Mouse (Mus musculus) ES-Bruce4 (cell line): ENCODE measurements around the gene Olfr1509.
"Not testable (repeated sequence)": the region's sequence is repeated elsewhere in the genome, so short reads cannot be mapped to it uniquely, and the experiment has no call there.

Experiments
- CTCF ChIP-seq: IDR thresholded peaks from one replicate; pipeline ENCODE4 v1.8.1; 2011; ENCODE audit warnings: low read depth, low read length
- POLR2A ChIP-seq: IDR thresholded peaks from one replicate; pipeline ENCODE4 v1.8.1; 2011; ENCODE audit warnings: low read length; ENCODE audit not compliant: insufficient read depth

- not testable (repeated sequence) for TF ChIP-seq CTCF, POLR2A
These were observed 32.5 kb upstream of the Olfr1509 start for GRCm38 (mm10) chr14:52410142-52410919.
